Mouse (Mus musculus) spleen, adult 2 months (tissue): ENCODE measurements around the gene Per1.

Source experiments
- CTCF ChIP-seq: fragments of 200-500 bp; IDR thresholded peaks from 2 replicates; pipeline ENCODE4 v1.5.1; 2011; ENCODE audit warnings: mild to moderate bottlenecking, inconsistent platforms; ENCODE audit not compliant: insufficient read depth, insufficient read length, insufficient replicate concordance; ENCODE audit errors: extremely low read depth
- POLR2A ChIP-seq: fragments of 200-500 bp; IDR thresholded peaks from 2 replicates; pipeline ENCODE4 v1.6.1; 2011; ENCODE audit warnings: low read depth, low read length, inconsistent platforms

DNA sequence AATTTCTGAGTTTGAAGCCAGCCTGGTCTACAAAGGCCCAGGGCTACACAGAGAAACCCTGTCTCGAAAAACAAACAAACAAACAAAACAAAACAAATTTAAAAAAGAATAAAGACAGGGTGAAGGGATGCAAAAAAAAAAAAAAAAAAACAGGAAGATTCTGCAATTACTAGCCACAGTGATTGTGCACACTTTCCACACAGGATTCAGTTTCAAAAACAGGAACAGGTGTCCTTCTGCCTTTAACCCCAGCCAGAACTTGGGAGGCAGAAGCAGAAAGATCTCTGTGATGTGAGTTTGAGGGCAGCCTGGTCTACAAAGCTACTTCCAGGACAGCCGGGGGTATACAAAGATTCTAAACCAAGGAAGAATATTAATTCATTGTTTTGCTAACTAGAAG, 36.8 kb upstream of the Per1 start:
- TF ChIP-seq CTCF (no peak), POLR2A (no peak)
